Mouse (Mus musculus): ENCODE data around the gene Sema4a. TPM values are rescaled to one million over a fixed set of nuclear protein-coding genes. Genes with fewer than 3 reads are reported as not detected.

The Sema4a gene
- polyA plus RNA-seq, 1 experiment from 2014 or later, result 9.9 TPM

GRCm38 (mm10) chr3:88418016-88418415, 43.0 kb downstream of the Sema4a start:
- Histone ChIP-seq H3K36me3 (peaks cover 86% of the 10 kb centered on the region), H3K4me2 (replicated peaks) (no peak overlapping the region), H3K27ac (no peak overlapping the region), H3K27me3 (no peaks in the 10 kb centered on the region), H3K9me3 (no peaks in the 10 kb centered on the region), H3K4me3 (no peak overlapping the region), H3K9ac (no peak overlapping the region), H3K4me1 (peaks cover 10% of the 10 kb centered on the region)
- 83% methylated on average over 6 of the region's 6 CpGs for WGBS
- ATAC-seq (ENCODE audit: low FRiP score, low read depth), result no peak

- no peaks in the 10 kb centered on the region for H3K9me3 ChIP-seq
- no peak overlapping the region for H3K4me3 ChIP-seq
- no peak overlapping the region for H3K27ac ChIP-seq
- 97% methylated on average over 4 of the region's 4 CpGs for WGBS
- H3K4me1 ChIP-seq, result peaks cover 4% of the 10 kb centered on the region
- H3K36me3 ChIP-seq, result peaks cover 96% of the 10 kb centered on the region
- no peak overlapping the region for H3K4me2 ChIP-seq (replicated peaks)
- no peaks in the 10 kb centered on the region for H3K27me3 ChIP-seq
- ATAC-seq (ENCODE audit: low FRiP score, low read depth), result no peak
- H3K9ac ChIP-seq, result no peak overlapping the region
These were observed 45.3 kb downstream of the Sema4a start for GRCm38 (mm10) chr3:88415668-88416067.

- no peak for ATAC-seq (ENCODE audit: low FRiP score, low read depth)
- Histone ChIP-seq H3K4me2 (replicated peaks) (no peak overlapping the region), H3K4me3 (no peak overlapping the region), H3K4me1 (peaks cover 25% of the 10 kb centered on the region), H3K9me3 (no peaks in the 10 kb centered on the region), H3K9ac (no peak overlapping the region), H3K36me3 (peaks cover 66% of the 10 kb centered on the region), H3K27me3 (no peaks in the 10 kb centered on the region), H3K27ac (no peak overlapping the region)
- WGBS, result 87% methylated on average over 11 of the region's 11 CpGs
These were observed 48.3 kb downstream of the Sema4a start for GRCm38 (mm10) chr3:88412636-88413035.

- peaks cover 33% of the 10 kb centered on the region for H3K4me1 ChIP-seq
- WGBS, result 87% methylated on average over 4 of the region's 4 CpGs
- H3K9ac ChIP-seq, result no peak overlapping the region
These were observed 49.3 kb downstream of the Sema4a start for GRCm38 (mm10) chr3:88411681-88412080.

GRCm38 (mm10) chr3:88410645-88411031, 50.3 kb downstream of the Sema4a start:
- peak overlapping the region; percentile 53 for H3K9ac ChIP-seq
- H3K4me2 ChIP-seq (replicated peaks), result peak overlapping the region; percentile 68
- peaks cover 33% of the 10 kb centered on the region for H3K4me1 ChIP-seq
- peaks cover 49% of the 10 kb centered on the region for H3K36me3 ChIP-seq
- no peaks in the 10 kb centered on the region for H3K9me3 ChIP-seq
- no peak for ATAC-seq (ENCODE audit: low FRiP score, low read depth)
- no peaks in the 10 kb centered on the region for H3K27me3 ChIP-seq
- peak overlapping the region; percentile 72 for H3K27ac ChIP-seq
- peak overlapping the region; percentile 71 for H3K4me3 ChIP-seq
- 22% methylated on average over 7 of the region's 7 CpGs for WGBS

More at GRCm38 (mm10) chr3:88411681-88412080, 49.3 kb downstream of the Sema4a start:
- ATAC-seq (ENCODE audit: low FRiP score, low read depth), result no peak
- Histone ChIP-seq H3K4me3 (no peak overlapping the region), H3K36me3 (peaks cover 56% of the 10 kb centered on the region), H3K27ac (no peak overlapping the region), H3K27me3 (no peaks in the 10 kb centered on the region), H3K4me2 (replicated peaks) (no peak overlapping the region), H3K9me3 (no peaks in the 10 kb centered on the region)

- H3K9me3 ChIP-seq, result no peaks in the 10 kb centered on the region
- H3K27me3 ChIP-seq, result no peaks in the 10 kb centered on the region
- H3K36me3 ChIP-seq, result peaks cover 42% of the 10 kb centered on the region
- peak within 1 kb of the TSS; percentile 92 for H3K9ac ChIP-seq
- peaks cover 33% of the 10 kb centered on the region for H3K4me1 ChIP-seq
- peak; percentile 94 for ATAC-seq (ENCODE audit: low FRiP score, low read depth)
- peak within 1 kb of the TSS; percentile 71 for H3K4me3 ChIP-seq
- under 1% methylated on average over 54 of the region's 54 CpGs for WGBS
- H3K27ac ChIP-seq, result peak within 1 kb of the TSS; percentile 88
- peak within 1 kb of the TSS; percentile 68 for H3K4me2 ChIP-seq (replicated peaks)
These were observed 51.0 kb downstream of the Sema4a start, which contains the start of gene Pmf1 for GRCm38 (mm10) chr3:88409741-88410644. Gene Pmf1 (minus strand): TSS chr3:88410331.

- peaks cover 40% of the 10 kb centered on the region for H3K36me3 ChIP-seq
- H3K9ac ChIP-seq, result peak overlapping the region; percentile 92
These were observed 52.0 kb downstream of the Sema4a start for GRCm38 (mm10) chr3:88408953-88409352.

GRCm38 (mm10) chr3:88407529-88407928, 53.5 kb downstream of the Sema4a start:
- H3K36me3 ChIP-seq, result peaks cover 38% of the 10 kb centered on the region
- H3K27ac ChIP-seq, result no peak overlapping the region
- no peak overlapping the region for H3K4me3 ChIP-seq
- no peak overlapping the region for H3K4me2 ChIP-seq (replicated peaks)
- no peaks in the 10 kb centered on the region for H3K27me3 ChIP-seq
- ATAC-seq (ENCODE audit: low FRiP score, low read depth), result no peak
- no peaks in the 10 kb centered on the region for H3K9me3 ChIP-seq
- WGBS, result 60% methylated on average over 7 of the region's 7 CpGs
- H3K4me1 ChIP-seq, result peaks cover 33% of the 10 kb centered on the region
- H3K9ac ChIP-seq, result no peak overlapping the region

More at GRCm38 (mm10) chr3:88408953-88409352, 52.0 kb downstream of the Sema4a start:
- ATAC-seq (ENCODE audit: low FRiP score, low read depth), result no peak
- Histone ChIP-seq H3K4me3 (peak overlapping the region; percentile 71), H3K27me3 (no peaks in the 10 kb centered on the region), H3K9me3 (no peaks in the 10 kb centered on the region), H3K27ac (no peak overlapping the region), H3K4me2 (replicated peaks) (peak overlapping the region; percentile 68), H3K4me1 (peaks cover 33% of the 10 kb centered on the region)
- WGBS, result 71% methylated on average over 5 of the region's 5 CpGs

- peaks cover 33% of the 10 kb centered on the region for H3K4me1 ChIP-seq
- ATAC-seq (ENCODE audit: low FRiP score, low read depth), result no peak
- H3K4me2 ChIP-seq (replicated peaks), result no peak overlapping the region
- H3K36me3 ChIP-seq, result peaks cover 33% of the 10 kb centered on the region
- no peaks in the 10 kb centered on the region for H3K9me3 ChIP-seq
- H3K4me3 ChIP-seq, result no peak overlapping the region
- H3K27ac ChIP-seq, result no peak overlapping the region
- H3K27me3 ChIP-seq, result no peaks in the 10 kb centered on the region
- no peak overlapping the region for H3K9ac ChIP-seq
- WGBS, result 1% methylated on average over 2 of the region's 2 CpGs
These were observed 53.9 kb downstream of the Sema4a start for GRCm38 (mm10) chr3:88407090-88407489.

GRCm38 (mm10) chr3:88403522-88404230, 57.3 kb downstream of the Sema4a start:
- Histone ChIP-seq H3K4me2 (replicated peaks) (no peak overlapping the region), H3K27me3 (no peaks in the 10 kb centered on the region), H3K4me3 (no peak overlapping the region), H3K9me3 (no peaks in the 10 kb centered on the region), H3K27ac (no peak overlapping the region), H3K4me1 (peaks cover 18% of the 10 kb centered on the region), H3K36me3 (peaks cover 40% of the 10 kb centered on the region), H3K9ac (no peak overlapping the region)
- no peak for ATAC-seq (ENCODE audit: low FRiP score, low read depth)
- 93% methylated on average over 10 of the region's 10 CpGs for WGBS

GRCm38 (mm10) chr3:88398666-88399065, 62.3 kb downstream of the Sema4a start:
- no peaks in the 10 kb centered on the region for H3K4me1 ChIP-seq
- no peaks in the 10 kb centered on the region for H3K9me3 ChIP-seq
- WGBS, result 70% methylated on average over 2 of the region's 2 CpGs
- H3K36me3 ChIP-seq, result peaks cover 77% of the 10 kb centered on the region
- no peak overlapping the region for H3K4me3 ChIP-seq
- H3K9ac ChIP-seq, result no peak overlapping the region
- no peak for ATAC-seq (ENCODE audit: low FRiP score, low read depth)
- no peak overlapping the region for H3K4me2 ChIP-seq (replicated peaks)
- no peaks in the 10 kb centered on the region for H3K27me3 ChIP-seq
- no peak overlapping the region for H3K27ac ChIP-seq

GRCm38 (mm10) chr3:88395742-88396141, 65.2 kb downstream of the Sema4a start:
- WGBS, result 94% methylated on average over 8 of the region's 8 CpGs
- Histone ChIP-seq H3K4me3 (no peak overlapping the region), H3K27me3 (no peaks in the 10 kb centered on the region), H3K27ac (no peak overlapping the region), H3K4me1 (no peaks in the 10 kb centered on the region), H3K9ac (no peak overlapping the region), H3K36me3 (peaks cover 74% of the 10 kb centered on the region), H3K4me2 (replicated peaks) (no peak overlapping the region), H3K9me3 (no peaks in the 10 kb centered on the region)
- ATAC-seq (ENCODE audit: low FRiP score, low read depth), result no peak
